ENCODE assay signal across 19 mouse cellular contexts in the genomic region with DNA sequence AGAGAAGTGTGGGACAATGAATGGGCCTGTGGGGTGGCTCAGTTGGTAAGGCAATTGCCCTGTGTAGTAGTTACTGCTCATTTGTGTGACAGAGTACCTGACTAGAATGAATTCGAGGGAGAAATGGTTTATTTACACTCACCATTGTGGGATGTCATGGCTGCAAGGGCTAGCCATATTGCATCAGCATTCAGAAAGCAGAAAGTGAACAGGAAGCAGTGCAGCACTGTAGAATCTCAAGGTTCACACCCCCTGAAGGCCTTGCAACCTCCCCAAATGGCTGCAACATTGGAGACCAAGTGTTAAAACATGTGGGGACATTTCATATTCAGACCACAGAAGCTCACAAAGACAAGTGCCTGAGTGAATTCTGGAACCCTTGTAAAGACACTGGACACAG. TPM values are rescaled to one million over a fixed set of nuclear protein-coding genes. Genes with fewer than 3 reads are reported as not detected.
A peak's percentile ranks its signal among the peaks of the same experiment; 100 is the strongest.
DNase-seq lines count a peak whose midpoint lies in the region; ATAC-seq and TF ChIP-seq lines count a peak whose summit lies in the region.
"Had no signal": no experiment of that assay in that cellular context is flagged by ENCODE, and none has a peak within 500 bp of the region (broad histone marks: within the 10 kb centered on the region; RNA-seq: fewer than 3 reads in every experiment).

No protein-coding gene starts in this region.

- peaks cover 23% of the 10 kb centered on the region for H3K36me3 ChIP-seq in heart, embryonic 13.5 days
- peaks cover 10% of the 10 kb centered on the region; the same call in 1 of the 2 replicates for H3K36me3 ChIP-seq in liver, embryonic 15.5 days (replicated peaks)
- no peaks in the 10 kb centered on the region for H3K36me3 ChIP-seq in liver, embryonic 11.5 days (ENCODE audit: control insufficient read depth, insufficient read depth, low read length)
- no peaks in the 10 kb centered on the region for H3K36me3 ChIP-seq in myocyte (ENCODE audit: control insufficient read depth, insufficient read depth)
- H3K36me3 ChIP-seq: intestine, embryonic 15.5 days had no signal

- H3K4me3 ChIP-seq in heart, embryonic 13.5 days, result no peak overlapping the region
- no peak overlapping the region for H3K4me3 ChIP-seq in liver, embryonic 15.5 days (replicated peaks)
- H3K4me3 ChIP-seq in liver, embryonic 11.5 days (ENCODE audit: low read depth, low read length), result no peak overlapping the region
- H3K4me3 ChIP-seq in embryonic fibroblast, embryonic 13.5 days (ENCODE audit: insufficient read depth, low read length), result no peak overlapping the region
- H3K4me3 ChIP-seq in myocyte, result no peak overlapping the region
- H3K4me3 ChIP-seq: embryonic facial prominence, embryonic 15.5 days; intestine, embryonic 15.5 days; limb, embryonic 10.5 days; neural tube, embryonic 12.5 days had no signal

- DNase-seq in heart, adult 11 months, result no peak
- no peak for DNase-seq in liver, embryonic 11.5 days (ENCODE audit: low spot score)
- DNase-seq in urinary bladder, adult 18-20 months (ENCODE audit: low spot score in 2 of 2), result no peak
- DNase-seq in lung, postnatal 14 days, result no peak
- DNase-seq: forebrain, postnatal 0 days; kidney, postnatal 10 days; lung, adult 2 months; spleen, adult 18-20 months; thymus, postnatal 14 days had no signal

- peak overlapping the region; percentile 48; the same call in 1 of the 2 replicates for H3K27ac ChIP-seq in heart, embryonic 13.5 days (replicated peaks)
- 0 out of 2 replicates have a peak overlapping the region, but pooled peaks have one; percentile 19 for H3K27ac ChIP-seq in liver, embryonic 15.5 days (replicated peaks)
- no peak overlapping the region for H3K27ac ChIP-seq in liver, embryonic 11.5 days (ENCODE audit: low read depth, low read length)
- H3K27ac ChIP-seq in embryonic fibroblast, embryonic 13.5 days (ENCODE audit: insufficient read depth, low read length), result peak overlapping the region; percentile 38; the same call in 1 of the 2 replicates
- H3K27ac ChIP-seq: embryonic facial prominence, embryonic 15.5 days; intestine, embryonic 15.5 days; limb, embryonic 10.5 days; neural tube, embryonic 12.5 days had no signal

- H3ac ChIP-seq in myocyte (ENCODE audit: control insufficient read depth, insufficient read length), result no peak overlapping the region

- no peak for TF ChIP-seq CTCF in embryonic fibroblast, embryonic 13.5 days (IDR thresholded peaks at IDR 0.05; ENCODE audit: borderline replicate concordance, insufficient read depth, low read length)

- WGBS in heart, embryonic 13.5 days, result 70% methylated on average over 1 of the region's 1 CpGs
- 42% methylated on average over 1 of the region's 1 CpGs for WGBS in liver, embryonic 15.5 days (ENCODE audit: insufficient replicate concordance)
- WGBS in liver, embryonic 11.5 days, result 47% methylated on average over 1 of the region's 1 CpGs

- peaks cover 25% of the 10 kb centered on the region for H3K4me1 ChIP-seq in heart, embryonic 13.5 days
- peaks cover 16% of the 10 kb centered on the region for H3K4me1 ChIP-seq in liver, embryonic 15.5 days (replicated peaks)
- no peaks in the 10 kb centered on the region; the same call in 1 of the 2 replicates for H3K4me1 ChIP-seq in liver, embryonic 11.5 days (replicated peaks; ENCODE audit: control insufficient read depth, insufficient read depth, low read length)
- no peaks in the 10 kb centered on the region; the same call in 1 of the 2 replicates for H3K4me1 ChIP-seq in embryonic fibroblast, embryonic 13.5 days (ENCODE audit: control insufficient read depth, insufficient read depth, low read length)
- H3K4me1 ChIP-seq: embryonic facial prominence, embryonic 15.5 days; limb, embryonic 10.5 days; neural tube, embryonic 12.5 days had no signal

- no peak for ATAC-seq in heart, embryonic 13.5 days (ENCODE audit: extremely low read depth, insufficient number of reproducible peaks, low FRiP score, low TSS enrichment)
- no peak for ATAC-seq in liver, embryonic 15.5 days (ENCODE audit: insufficient read depth)
- ATAC-seq in liver, embryonic 11.5 days (replicated peaks; ENCODE audit: low FRiP score), result no peak
- ATAC-seq: forebrain, postnatal 0 days; intestine, embryonic 15.5 days had no signal

- H3K9me3 ChIP-seq in heart, embryonic 13.5 days, result no peaks in the 10 kb centered on the region
- no peaks in the 10 kb centered on the region for H3K9me3 ChIP-seq in liver, embryonic 15.5 days (replicated peaks)
- H3K9me3 ChIP-seq in liver, embryonic 11.5 days (ENCODE audit: control insufficient read depth, low read length), result no peaks in the 10 kb centered on the region
- H3K9me3 ChIP-seq: embryonic facial prominence, embryonic 15.5 days; intestine, embryonic 15.5 days; limb, embryonic 10.5 days; neural tube, embryonic 12.5 days had no signal

- H3K4me2 ChIP-seq in heart, embryonic 13.5 days, result no peak overlapping the region
- H3K4me2 ChIP-seq in liver, embryonic 15.5 days, result no peak overlapping the region
- no peak overlapping the region for H3K4me2 ChIP-seq in liver, embryonic 11.5 days
- peak overlapping the region; percentile 42 for H3K4me2 ChIP-seq in myocyte (ENCODE audit: low read depth)
- H3K4me2 ChIP-seq: embryonic facial prominence, embryonic 15.5 days; heart, embryonic 11.5 days; intestine, embryonic 15.5 days; neural tube, embryonic 12.5 days had no signal

- no peaks in the 10 kb centered on the region for H3K27me3 ChIP-seq in heart, embryonic 13.5 days (replicated peaks)
- no peaks in the 10 kb centered on the region for H3K27me3 ChIP-seq in liver, embryonic 15.5 days
- H3K27me3 ChIP-seq in liver, embryonic 11.5 days (replicated peaks; ENCODE audit: control insufficient read depth, insufficient read depth, low read length), result no peaks in the 10 kb centered on the region
- H3K27me3 ChIP-seq in myocyte (ENCODE audit: control insufficient read depth, insufficient read depth, insufficient read length), result no peaks in the 10 kb centered on the region
- H3K27me3 ChIP-seq: embryonic facial prominence, embryonic 15.5 days; intestine, embryonic 15.5 days; neural tube, embryonic 12.5 days had no signal

- H3K9ac ChIP-seq in heart, embryonic 13.5 days, result 0 out of 2 replicates have a peak overlapping the region, but pooled peaks have one; percentile 8
- no peak overlapping the region for H3K9ac ChIP-seq in liver, embryonic 15.5 days
- no peak overlapping the region for H3K9ac ChIP-seq in liver, embryonic 11.5 days (ENCODE audit: low read depth, low read length)
- H3K9ac ChIP-seq: embryonic facial prominence, embryonic 15.5 days; forebrain, postnatal 0 days; intestine, embryonic 15.5 days; neural tube, embryonic 12.5 days had no signal

- TF ChIP-seq POLR2A in embryonic fibroblast, embryonic 13.5 days (IDR thresholded peaks at IDR 0.05; ENCODE audit: low read depth, low read length), result no peak
- TF ChIP-seq POLR2A in myocyte (IDR thresholded peaks at IDR 0.05; ENCODE audit: insufficient read length, low read depth), result no peak

- peaks cover 22% of the 10 kb centered on the region for H3K79me2 ChIP-seq in myocyte (ENCODE audit: control insufficient read depth, insufficient read depth)

TF ChIP-seq in myocyte, 11 proteins besides CTCF, POLR2A, EP300 and RAD21:
- TF ChIP-seq POLR2AphosphoS2 (IDR thresholded peaks at IDR 0.05; ENCODE audit: insufficient read length, low read depth), result no peak
- peak; percentile 78 for TF ChIP-seq CEBPB (IDR thresholded peaks at IDR 0.05; ENCODE audit: insufficient read depth, poor library complexity, severe bottlenecking)

RNA-seq across cellular contexts. Expression of gene Guca2a, which starts 23.4 kb away (rescaled TPM):
- polyA plus RNA-seq in heart, embryonic 13.5 days (2015; fragmentation: Nextera tagmentation; extraction: Ambion mirVana), result not detected in 2 replicates
- 0.28 TPM in 1 of 2 replicates, not detected in the other for polyA plus RNA-seq in liver, embryonic 15.5 days (2015; fragmentation: Nextera tagmentation; extraction: Ambion mirVana)
- 0.62 TPM in 1 of 2 replicates, not detected in the other for polyA plus RNA-seq in liver, embryonic 11.5 days (2014; fragmentation: Nextera tagmentation; extraction: Ambion mirVana)
- polyA plus RNA-seq in embryonic fibroblast, embryonic 13.5 days (2011; ENCODE audit: insufficient read length, low read depth, missing spikeins), result not detected in 2 replicates
- not detected for polyA plus RNA-seq in myocyte (2012; fragmentation: generic; extraction: Trizol)
- polyA plus RNA-seq: embryonic facial prominence, embryonic 15.5 days; forebrain, postnatal 0 days; heart, embryonic 11.5 days; limb, embryonic 10.5 days; lung, adult 2 months; neural tube, embryonic 12.5 days had no signal

RNA-seq across cellular contexts. Expression of gene Guca2b, which starts 44.7 kb away (rescaled TPM):
- not detected in 2 replicates for polyA plus RNA-seq in heart, embryonic 13.5 days (2015; fragmentation: Nextera tagmentation; extraction: Ambion mirVana)
- 0.15 and 0.28 TPM in 2 replicates for polyA plus RNA-seq in liver, embryonic 15.5 days (2015; fragmentation: Nextera tagmentation; extraction: Ambion mirVana)
- polyA plus RNA-seq in liver, embryonic 11.5 days (2014; fragmentation: Nextera tagmentation; extraction: Ambion mirVana), result 0.40 TPM in 1 of 2 replicates, not detected in the other
- polyA plus RNA-seq in embryonic fibroblast, embryonic 13.5 days (2011; ENCODE audit: insufficient read length, low read depth, missing spikeins), result not detected in 2 replicates
- polyA plus RNA-seq in myocyte (2012; fragmentation: generic; extraction: Trizol), result not detected
- polyA plus RNA-seq: C2C12; embryonic facial prominence, embryonic 15.5 days; forebrain, postnatal 0 days; heart, embryonic 11.5 days; limb, embryonic 10.5 days; lung, adult 2 months; neural tube, embryonic 12.5 days had no signal
